Mouse (Mus musculus) CH12.LX (cell line): ENCODE data around the gene Ccdc86.

ENCODE experiments used
- CTCF ChIP-seq, 2 experiments: IDR thresholded peaks in 1 of 2; conservative IDR thresholded peaks in 1 of 2; 2 replicates each; pipeline ENCODE4 v1.5.1; 2011 to 2012; ENCODE audit warnings: low read depth in 2 of 2, low read length in 2 of 2, improper control_type of control experiment in 1 of 2, inconsistent platforms in 1 of 2, mild to moderate bottlenecking in 1 of 2, moderate library complexity in 1 of 2
- MAFK ChIP-seq: IDR thresholded peaks from 2 replicates; pipeline ENCODE4 v1.6.1; 2011; ENCODE audit warnings: low read length, improper control_type of control experiment; ENCODE audit not compliant: insufficient replicate concordance
- MEF2A ChIP-seq: IDR thresholded peaks from 2 replicates; pipeline ENCODE4 v1.6.1; 2014; ENCODE audit warnings: low read depth, mild to moderate bottlenecking, inconsistent platforms, low read length, improper control_type of control experiment, borderline replicate concordance
- RAD21 ChIP-seq: IDR thresholded peaks from 2 replicates; pipeline ENCODE4 v1.6.1; 2011; ENCODE audit warnings: low read depth, mild to moderate bottlenecking, low read length, improper control_type of control experiment, moderate library complexity
- USF1 ChIP-seq: IDR thresholded peaks from 2 replicates; pipeline ENCODE4 v1.6.1; 2014; ENCODE audit warnings: low read depth, mild to moderate bottlenecking, inconsistent platforms, low read length, improper control_type of control experiment

GRCm38 (mm10) chr19:10937110-10937563 is 11.9 kb downstream of the Ccdc86 start, which contains the start of gene Ptgdr2:
- TF ChIP-seq MAFK = no peak
- no peak for TF ChIP-seq USF1
- TF ChIP-seq CTCF (conservative IDR thresholded peaks at IDR 0.05 in 1 of 2, IDR thresholded peaks at IDR 0.05 in 1 of 2; ENCODE audit: low read depth in 2 of 2, low read length in 2 of 2) = no peak
- no peak for TF ChIP-seq RAD21
- TF ChIP-seq MEF2A = no peak
